Mouse (Mus musculus) limb, embryonic 12.5 days (tissue): ENCODE measurements at regions not wholly inside any gene's neighbourhood (a gene's known extent, or its start where the extent isn't known, plus 50 kb on each side); places are given as distances from the start of the nearest gene placed in this dataset.

Experiments used
- ATAC-seq: fragments of 200-750 bp; cut with Nextera tagmentation; 2 replicates; pipeline ENCODE4 v1.8.0; 2017; ENCODE audit warnings: low read depth, moderate TSS enrichment; ENCODE audit not compliant: insufficient number of reproducible peaks, insufficient read depth, low FRiP score, low TSS enrichment
- H3K27ac ChIP-seq: fragments of 300-500 bp; sonication (generic); 2 replicates; pipeline ENCODE4 v1.5.1; 2016; ENCODE audit warnings: mild to moderate bottlenecking, moderate library complexity
- H3K27me3 ChIP-seq: fragments of 300-500 bp; sonication (generic); 2 replicates; pipeline ENCODE4 v1.6.1; 2016; ENCODE audit warnings: mild to moderate bottlenecking, moderate library complexity
- H3K36me3 ChIP-seq: fragments of 300-500 bp; sonication (generic); 2 replicates; pipeline ENCODE4 v1.6.1; 2016; ENCODE audit warnings: mild to moderate bottlenecking, moderate library complexity
- H3K4me1 ChIP-seq: fragments of 300-500 bp; sonication (generic); replicated peaks from 2 replicates; pipeline ENCODE4 v1.6.1; 2016
- H3K4me2 ChIP-seq: fragments of 300-500 bp; sonication (generic); 2 replicates; pipeline ENCODE4 v1.6.1; 2016; ENCODE audit warnings: mild to moderate bottlenecking, moderate library complexity
- H3K4me3 ChIP-seq: fragments of 300-500 bp; sonication (generic); replicated peaks from 2 replicates; pipeline ENCODE4 v1.5.1; 2016; ENCODE audit warnings: mild to moderate bottlenecking
- H3K9ac ChIP-seq: fragments of 300-500 bp; sonication (generic); replicated peaks from 2 replicates; pipeline ENCODE4 v1.6.1; 2016; ENCODE audit warnings: mild to moderate bottlenecking, moderate library complexity
- H3K9me3 ChIP-seq: fragments of 300-500 bp; sonication (generic); 2 replicates; pipeline ENCODE4 v1.6.1; 2016; ENCODE audit warnings: mild to moderate bottlenecking, moderate library complexity
- WGBS: fragments of 180-500 bp; shearing (Covaris S2); methylation state at CpG from one replicate; pipeline ENCODE4 v1.1.7; 2016; 5-methylcytosine and 5-hydroxymethylcytosine counted together

DNA sequence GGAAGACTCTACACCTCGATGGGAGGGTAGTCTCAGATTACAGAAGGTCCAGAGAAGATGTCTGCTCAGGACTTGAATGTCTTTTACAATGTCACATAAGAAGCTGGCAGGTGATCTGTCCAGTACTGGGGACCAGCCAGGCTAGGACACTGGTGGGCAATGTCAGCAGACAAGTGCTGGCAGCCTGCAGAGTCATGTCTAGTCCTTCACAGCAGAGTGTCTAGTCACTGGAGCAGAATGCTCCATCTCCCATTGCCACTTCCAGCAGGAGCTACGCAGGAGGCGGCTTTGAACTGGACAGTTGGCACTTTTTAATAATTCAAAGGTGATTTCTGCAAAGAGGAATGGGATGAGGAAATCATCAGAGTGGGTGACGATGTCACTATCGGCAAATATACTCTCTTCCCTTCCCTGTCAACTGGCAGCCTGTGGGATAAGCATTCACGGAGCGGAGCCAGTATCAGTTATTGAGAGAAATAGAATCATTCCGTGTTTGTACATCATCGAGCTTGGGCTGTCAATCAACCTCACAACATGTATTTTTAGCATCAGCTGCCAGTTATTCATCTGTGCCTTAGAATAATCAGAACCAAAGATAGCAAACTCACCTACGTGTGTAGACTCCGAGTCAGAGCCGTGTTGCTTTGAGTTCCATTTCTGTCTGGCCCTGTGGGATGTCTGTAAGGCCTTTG is 268.6 kb downstream of the Rps24 start:
- no peak for ATAC-seq
- H3K9me3 ChIP-seq: no peaks in the 10 kb centered on the region
- H3K36me3 ChIP-seq: no peaks in the 10 kb centered on the region
- H3K4me2 ChIP-seq: no peak overlapping the region
- no peak overlapping the region for H3K27ac ChIP-seq
- H3K27me3 ChIP-seq: 0 out of 2 replicates have a peak, but pooled peaks cover 3% of the 10 kb centered on the region
- 88% methylated on average over 12 of the region's 12 CpGs for WGBS
- H3K4me3 ChIP-seq: no peak overlapping the region
- peaks cover 29% of the 10 kb centered on the region for H3K4me1 ChIP-seq
- no peak overlapping the region for H3K9ac ChIP-seq

DNA sequence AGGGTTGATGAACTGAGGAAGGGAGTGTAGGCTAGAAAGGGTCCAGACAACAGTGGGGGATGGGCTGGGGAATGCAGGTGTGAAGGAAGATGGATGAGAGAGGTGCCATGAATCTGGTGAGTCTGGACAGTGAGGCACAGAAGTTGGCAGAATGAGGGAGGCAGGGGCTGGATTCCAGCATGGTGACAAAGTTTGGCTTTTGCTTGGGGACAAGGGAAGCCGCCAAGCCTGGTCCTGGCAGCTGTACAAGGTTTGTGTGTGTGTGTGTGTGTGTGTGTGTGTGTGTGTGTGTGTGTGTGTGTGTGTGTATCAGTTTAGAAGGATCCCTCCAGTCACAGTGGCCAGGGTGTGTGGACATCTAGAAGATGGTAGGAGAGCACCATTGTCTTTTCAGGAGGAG is 270.4 kb downstream of the Rps24 start:
- no peak for ATAC-seq
- Histone ChIP-seq H3K9ac (no peak overlapping the region), H3K27ac (no peak overlapping the region), H3K36me3 (no peaks in the 10 kb centered on the region), H3K4me2 (no peak overlapping the region), H3K9me3 (no peaks in the 10 kb centered on the region), H3K4me3 (no peak overlapping the region), H3K4me1 (peaks cover 22% of the 10 kb centered on the region), H3K27me3 (0 out of 2 replicates have a peak, but pooled peaks cover 3% of the 10 kb centered on the region)
- 75% methylated on average over 1 of the region's 1 CpGs for WGBS

GRCm38 (mm10) chr14:24757843-24758242 is 270.9 kb downstream of the Rps24 start:
- Histone ChIP-seq H3K4me1 (peaks cover 28% of the 10 kb centered on the region), H3K27ac (no peak overlapping the region), H3K9me3 (no peaks in the 10 kb centered on the region), H3K27me3 (0 out of 2 replicates have a peak, but pooled peaks cover 3% of the 10 kb centered on the region), H3K4me2 (no peak overlapping the region), H3K36me3 (no peaks in the 10 kb centered on the region), H3K9ac (no peak overlapping the region), H3K4me3 (no peak overlapping the region)
- 53% methylated on average over 1 of the region's 1 CpGs for WGBS
- ATAC-seq: no peak

DNA sequence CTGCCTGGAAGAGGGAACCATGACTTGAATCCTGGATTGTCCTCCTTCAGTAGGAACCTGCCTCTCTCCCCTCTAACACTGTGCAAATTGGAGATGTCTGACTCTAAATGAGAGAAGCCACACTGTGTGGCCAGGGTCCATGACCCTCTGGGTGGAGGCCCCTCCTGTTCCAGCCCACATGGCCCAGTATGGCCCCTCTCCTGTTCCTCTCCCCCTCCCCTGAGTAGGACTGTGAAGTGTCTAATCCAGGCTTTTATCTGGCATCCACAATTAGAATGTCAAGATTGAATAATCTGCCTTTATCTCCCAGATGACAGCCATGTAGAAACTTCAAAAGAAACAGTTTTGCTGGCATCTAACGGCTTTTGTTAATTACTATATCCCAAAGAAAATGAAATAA is 274.0 kb downstream of the Rps24 start:
- H3K27ac ChIP-seq: no peak overlapping the region
- H3K4me1 ChIP-seq: peaks cover 33% of the 10 kb centered on the region
- H3K36me3 ChIP-seq: no peaks in the 10 kb centered on the region
- no peaks in the 10 kb centered on the region for H3K9me3 ChIP-seq
- 70% methylated on average over 1 of the region's 1 CpGs for WGBS
- H3K27me3 ChIP-seq: 0 out of 2 replicates have a peak, but pooled peaks cover 3% of the 10 kb centered on the region
- no peak overlapping the region for H3K9ac ChIP-seq
- no peak overlapping the region for H3K4me3 ChIP-seq
- no peak for ATAC-seq
- H3K4me2 ChIP-seq: no peak overlapping the region

- H3K27ac ChIP-seq: no peak overlapping the region
- H3K9ac ChIP-seq: no peak overlapping the region
- H3K4me2 ChIP-seq: no peak overlapping the region
- H3K4me1 ChIP-seq: peaks cover 34% of the 10 kb centered on the region
- no peaks in the 10 kb centered on the region for H3K36me3 ChIP-seq
- H3K27me3 ChIP-seq: 0 out of 2 replicates have a peak, but pooled peaks cover 3% of the 10 kb centered on the region
- no peak overlapping the region for H3K4me3 ChIP-seq
- no peaks in the 10 kb centered on the region for H3K9me3 ChIP-seq
- WGBS: 12% methylated on average over 7 of the region's 7 CpGs
- ATAC-seq: no peak
Measured at GRCm38 (mm10) chr14:24762468-24763274, 275.7 kb downstream of the Rps24 start.

- no peak overlapping the region for H3K4me3 ChIP-seq
- no peaks in the 10 kb centered on the region for H3K36me3 ChIP-seq
- WGBS: 56% methylated on average over 9 of the region's 9 CpGs
- no peak overlapping the region for H3K4me2 ChIP-seq
- H3K27ac ChIP-seq: no peak overlapping the region
- 0 out of 2 replicates have a peak, but pooled peaks cover 3% of the 10 kb centered on the region for H3K27me3 ChIP-seq
- ATAC-seq: no peak
- no peaks in the 10 kb centered on the region for H3K9me3 ChIP-seq
- H3K4me1 ChIP-seq: peaks cover 35% of the 10 kb centered on the region
- no peak overlapping the region for H3K9ac ChIP-seq
Measured at GRCm38 (mm10) chr14:24763275-24763812, 276.4 kb downstream of the Rps24 start.

DNA sequence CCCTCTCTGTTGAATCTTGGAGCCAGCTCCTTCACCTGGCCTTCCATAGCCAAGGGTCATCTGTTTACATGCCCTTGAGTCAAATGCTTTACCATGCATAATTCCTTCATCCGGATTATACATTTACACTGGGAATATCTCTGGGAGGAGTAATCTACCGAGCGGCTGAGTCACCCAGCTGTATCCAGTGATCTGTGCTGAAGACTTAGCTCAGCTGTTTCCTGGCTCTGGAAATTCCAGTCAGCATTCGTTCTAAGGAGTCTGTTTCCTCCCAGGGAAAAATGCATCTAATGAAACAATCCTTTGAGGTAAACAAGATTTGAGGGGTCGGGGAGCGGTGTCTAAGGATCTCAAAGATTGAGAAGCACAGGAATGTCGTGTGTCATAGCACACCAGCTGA is 276.9 kb downstream of the Rps24 start:
- WGBS: 77% methylated on average over 7 of the region's 7 CpGs
- no peaks in the 10 kb centered on the region for H3K9me3 ChIP-seq
- no peak overlapping the region for H3K9ac ChIP-seq
- H3K4me2 ChIP-seq: no peak overlapping the region
- H3K27ac ChIP-seq: 0 out of 2 replicates have a peak overlapping the region, but pooled peaks have one; percentile 14
- no peaks in the 10 kb centered on the region for H3K36me3 ChIP-seq
- ATAC-seq: no peak
- H3K27me3 ChIP-seq: 0 out of 2 replicates have a peak, but pooled peaks cover 3% of the 10 kb centered on the region
- no peak overlapping the region for H3K4me3 ChIP-seq
- peaks cover 37% of the 10 kb centered on the region for H3K4me1 ChIP-seq

GRCm38 (mm10) chr14:24766260-24766659 is 279.3 kb downstream of the Rps24 start:
- Histone ChIP-seq H3K36me3 (no peaks in the 10 kb centered on the region), H3K9me3 (no peaks in the 10 kb centered on the region), H3K9ac (no peak overlapping the region), H3K4me2 (no peak overlapping the region), H3K27me3 (no peaks in the 10 kb centered on the region), H3K4me3 (no peak overlapping the region), H3K27ac (no peak overlapping the region), H3K4me1 (peaks cover 52% of the 10 kb centered on the region)
- no peak for ATAC-seq
- WGBS: 85% methylated on average over 3 of the region's 3 CpGs

DNA sequence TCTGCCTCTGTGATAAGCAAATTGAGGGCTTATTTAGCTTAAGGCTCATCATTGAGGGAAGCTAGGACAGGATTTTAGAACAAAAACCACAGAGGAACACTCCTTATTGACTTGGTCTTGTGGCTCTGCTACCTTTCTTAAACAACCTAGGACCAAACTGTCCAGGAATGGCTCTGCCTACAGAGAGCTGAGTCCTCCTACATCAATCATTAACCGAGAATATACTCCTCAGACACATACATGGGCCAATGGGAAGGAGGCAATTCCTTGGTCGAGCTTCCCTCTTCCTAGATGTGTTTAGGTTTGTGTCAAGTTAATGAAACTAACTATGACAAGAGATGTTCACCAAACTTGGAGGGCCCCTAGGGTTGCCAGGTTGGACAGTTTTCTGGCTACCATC is 279.8 kb downstream of the Rps24 start:
- no peak overlapping the region for H3K27ac ChIP-seq
- H3K9me3 ChIP-seq: no peaks in the 10 kb centered on the region
- no peaks in the 10 kb centered on the region for H3K27me3 ChIP-seq
- no peak overlapping the region for H3K4me3 ChIP-seq
- no peak for ATAC-seq
- H3K4me2 ChIP-seq: no peak overlapping the region
- peaks cover 53% of the 10 kb centered on the region for H3K4me1 ChIP-seq
- no peaks in the 10 kb centered on the region for H3K36me3 ChIP-seq
- no peak overlapping the region for H3K9ac ChIP-seq
- 80% methylated on average over 2 of the region's 2 CpGs for WGBS

DNA sequence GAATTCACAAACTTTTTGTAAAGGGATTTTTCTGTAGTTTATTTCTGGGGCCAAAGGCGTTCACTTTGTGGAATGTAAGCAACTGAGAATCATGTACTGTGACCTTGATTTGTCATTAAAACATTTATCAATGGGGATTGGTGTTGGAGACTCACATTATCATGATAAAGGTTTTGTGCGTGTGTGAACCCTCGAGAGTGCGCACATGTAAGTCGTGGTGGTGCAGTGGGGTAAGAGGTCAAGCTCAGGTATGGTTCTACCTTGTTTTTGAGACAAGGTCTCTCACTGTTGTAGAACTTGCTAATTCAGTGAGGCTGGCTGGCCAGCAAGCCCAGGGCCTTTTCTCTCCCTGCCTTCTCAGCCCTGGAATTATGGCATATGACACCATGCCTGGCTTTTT is 280.4 kb downstream of the Rps24 start:
- H3K9me3 ChIP-seq: no peaks in the 10 kb centered on the region
- H3K4me1 ChIP-seq: peaks cover 51% of the 10 kb centered on the region
- H3K9ac ChIP-seq: no peak overlapping the region
- no peak overlapping the region for H3K4me2 ChIP-seq
- peak overlapping the region; percentile 82; the same call in 1 of the 2 replicates for H3K27ac ChIP-seq
- 92% methylated on average over 5 of the region's 5 CpGs for WGBS
- H3K4me3 ChIP-seq: no peak overlapping the region
- no peaks in the 10 kb centered on the region for H3K36me3 ChIP-seq
- ATAC-seq: no peak
- H3K27me3 ChIP-seq: no peaks in the 10 kb centered on the region

DNA sequence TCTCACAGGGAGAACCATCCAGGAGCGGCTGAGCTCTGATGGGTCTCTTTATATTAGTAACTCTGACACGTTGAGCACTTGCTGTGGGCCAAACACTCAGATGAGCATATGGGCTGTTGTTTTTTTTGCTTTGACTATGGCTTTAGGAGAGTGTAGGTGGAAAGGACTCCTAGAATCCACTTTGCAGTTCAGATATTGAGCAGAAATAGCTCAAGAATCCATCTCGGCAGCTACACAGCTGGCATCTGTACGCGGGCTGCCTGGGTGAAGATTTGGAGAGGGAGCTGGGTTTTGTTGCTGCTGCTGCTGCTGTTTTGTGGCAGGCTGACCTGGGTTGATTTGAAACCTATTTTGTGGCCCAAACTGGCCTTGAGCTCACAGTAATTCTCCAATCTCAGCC is 281.0 kb downstream of the Rps24 start:
- ATAC-seq: no peak
- Histone ChIP-seq H3K4me1 (peaks cover 45% of the 10 kb centered on the region), H3K27ac (peak overlapping the region; percentile 82), H3K9ac (peak overlapping the region; percentile 32; the same call in 1 of the 2 replicates), H3K36me3 (no peaks in the 10 kb centered on the region), H3K4me3 (no peak overlapping the region), H3K4me2 (no peak overlapping the region), H3K9me3 (no peaks in the 10 kb centered on the region), H3K27me3 (no peaks in the 10 kb centered on the region)
- 67% methylated on average over 5 of the region's 5 CpGs for WGBS
